Mouse (Mus musculus) midbrain, postnatal 0 days (tissue): ENCODE data around the gene Kctd20. TPM values are rescaled to one million over a fixed set of nuclear protein-coding genes. Genes with fewer than 3 reads are reported as not detected.

Source experiments
- ATAC-seq: fragments of 200-750 bp; cut with Nextera tagmentation; 2 replicates; pipeline ENCODE4 v1.8.0; 2017; ENCODE audit warnings: moderate number of reproducible peaks, mild to moderate bottlenecking, moderate TSS enrichment, moderate library complexity; ENCODE audit not compliant: low FRiP score
- DNase-seq: peaks from one replicate; pipeline ENCODE4 v3.0.0-alpha.2; 2015; ENCODE audit warnings: low spot score
- H3K27ac ChIP-seq: fragments of 300-500 bp; sonication (generic); 2 replicates; pipeline ENCODE4 v1.5.1; 2014; ENCODE audit warnings: low read depth, mild to moderate bottlenecking, low read length, mixed read lengths
- H3K27me3 ChIP-seq: fragments of 300-500 bp; sonication (generic); 2 replicates; pipeline ENCODE4 v1.6.1; 2014; ENCODE audit warnings: low read length, control low read depth, mixed read lengths; ENCODE audit not compliant: insufficient read depth
- H3K36me3 ChIP-seq: fragments of 300-500 bp; sonication (generic); 2 replicates; pipeline ENCODE4 v1.6.1; 2014; ENCODE audit warnings: low read length, control low read depth, mixed read lengths; ENCODE audit not compliant: insufficient read depth
- H3K4me1 ChIP-seq: fragments of 300-500 bp; sonication (generic); 2 replicates; pipeline ENCODE4 v1.6.1; 2014; ENCODE audit warnings: mild to moderate bottlenecking, control low read depth, antibody characterized with exemption, low read length, mixed read lengths; ENCODE audit not compliant: insufficient read depth
- H3K4me2 ChIP-seq: fragments of 300-500 bp; sonication (generic); 2 replicates; pipeline ENCODE4 v1.6.1; 2014; ENCODE audit warnings: low read depth, mild to moderate bottlenecking, low read length, mixed read lengths; ENCODE audit not compliant: poor library complexity, severe bottlenecking
- H3K4me3 ChIP-seq: fragments of 300-500 bp; sonication (generic); 2 replicates; pipeline ENCODE4 v1.5.1; 2014; ENCODE audit warnings: low read depth, mild to moderate bottlenecking, low read length, moderate library complexity
- H3K9ac ChIP-seq: fragments of 300-500 bp; sonication (generic); replicated peaks from 2 replicates; pipeline ENCODE4 v1.6.1; 2014; ENCODE audit warnings: mild to moderate bottlenecking, low read length, moderate library complexity, mixed read lengths; ENCODE audit not compliant: poor library complexity, severe bottlenecking
- H3K9me3 ChIP-seq: fragments of 300-500 bp; sonication (generic); 2 replicates; pipeline ENCODE4 v1.6.1; 2016; ENCODE audit warnings: low read length, control low read depth
- CTCF ChIP-seq: IDR thresholded peaks from 2 replicates; pipeline ENCODE4 v1.5.1; 2016; ENCODE audit warnings: antibody characterized with exemption, mild to moderate bottlenecking
- WGBS: fragments of 180-500 bp; shearing (Covaris S2); extraction: QIAGEN DNeasy Blood & Tissue Kit; methylation state at CpG from one replicate; pipeline ENCODE4 v1.1.7; 2014; 5-methylcytosine and 5-hydroxymethylcytosine counted together
- polyA plus RNA-seq: library from polyadenylated mRNA; unstranded; fragments of >200 nt; fragmentation: Nextera tagmentation; extraction: Ambion mirVana; gene quantifications from 2 replicates; pipeline ENCODE4 v1.2.1, GENCODE M21; 2015
- total RNA-seq: library from RNA; depleted of rRNA; stranded (reverse); fragments of >200 nt; gene quantifications from 2 replicates; pipeline ENCODE4 v1.2.3, GENCODE M21; 2014

Gene Kctd20
- total and polyA plus RNA-seq, 2 experiments from 2014 or later: 60.0 to 63.8 TPM

DNA sequence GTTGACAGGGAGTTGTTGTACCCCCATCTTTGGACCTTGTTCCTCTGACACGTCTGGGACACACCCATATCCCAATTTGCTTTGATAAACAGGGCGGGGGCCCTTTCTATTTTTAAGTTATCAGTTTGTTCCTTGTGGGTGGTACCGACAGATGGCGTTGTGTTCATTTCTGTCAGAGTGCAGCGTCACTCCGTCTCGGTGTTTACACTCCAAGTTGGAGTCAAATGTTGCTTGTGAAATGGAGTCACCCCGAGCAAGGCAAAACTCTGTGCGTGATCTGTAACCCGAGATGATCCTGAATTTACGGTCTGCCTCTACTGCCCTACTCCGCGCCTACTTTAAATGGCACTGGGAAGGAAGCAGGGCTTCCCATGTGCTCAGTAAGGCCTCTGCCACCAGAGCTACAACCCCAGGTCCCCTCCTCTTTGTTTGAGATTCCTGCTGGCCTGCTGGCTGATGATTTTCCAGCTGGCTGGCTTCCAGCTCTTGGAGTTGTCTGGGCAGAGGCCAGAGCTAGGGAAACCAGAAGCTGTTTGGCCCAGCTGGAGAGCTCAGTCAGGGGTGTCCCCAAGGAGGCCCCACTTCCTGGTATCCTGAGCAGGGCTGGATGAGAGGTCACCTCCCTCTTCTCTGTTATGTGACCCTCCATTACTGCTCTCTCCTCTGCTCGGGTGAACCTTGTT, 21.2 kb upstream of the Kctd20 start:
- Histone ChIP-seq H3K4me1 (no peaks in the 10 kb centered on the region), H3K4me2 (no peak overlapping the region), H3K27ac (no peak overlapping the region; the same call in 1 of the 2 replicates), H3K27me3 (no peaks in the 10 kb centered on the region), H3K4me3 (no peak overlapping the region), H3K9ac (no peak overlapping the region), H3K9me3 (no peaks in the 10 kb centered on the region), H3K36me3 (no peaks in the 10 kb centered on the region)
- ATAC-seq (no peak), DNase-seq (peak; percentile 70)
- TF ChIP-seq CTCF: peak; percentile 42
- WGBS: 27% methylated on average over 14 of the region's 14 CpGs

DNA sequence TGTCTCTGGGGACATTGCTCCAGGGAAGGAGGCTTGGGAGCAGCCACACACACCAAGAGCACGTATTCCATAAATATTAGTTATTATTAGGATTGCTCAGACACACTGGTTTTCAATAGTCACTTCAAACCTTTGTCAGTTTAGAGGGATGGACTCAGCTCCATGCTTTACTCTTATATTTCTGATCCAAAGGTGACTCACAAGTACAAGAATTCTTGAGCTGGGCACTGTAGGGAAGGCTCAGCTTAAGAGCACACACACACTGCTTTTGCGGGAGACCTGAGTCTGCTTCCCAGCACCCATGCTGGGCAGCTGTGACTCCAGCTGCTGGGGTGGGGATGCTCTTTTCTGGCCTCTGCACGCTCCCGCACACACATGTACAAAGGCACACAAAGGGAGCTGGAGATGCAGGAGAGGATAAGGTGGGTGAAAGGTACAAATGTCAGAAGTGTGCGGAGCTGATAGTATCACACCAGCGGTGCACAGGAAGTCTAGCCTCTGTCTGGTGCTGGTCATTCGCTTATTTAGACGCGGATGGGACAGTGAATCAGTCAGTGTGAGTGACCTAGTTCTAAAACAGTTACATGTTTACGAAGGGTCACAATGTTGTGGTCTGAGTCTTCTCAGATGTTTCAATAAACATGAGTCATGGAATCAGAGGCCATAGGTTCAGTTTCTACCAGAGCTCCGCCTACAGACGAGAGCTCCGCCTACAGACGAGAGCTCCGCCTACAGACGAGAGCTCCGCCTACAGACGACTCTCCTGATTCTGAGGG, 20.1 kb upstream of the Kctd20 start:
- Histone ChIP-seq H3K27me3 (no peaks in the 10 kb centered on the region), H3K9ac (no peak overlapping the region), H3K36me3 (no peaks in the 10 kb centered on the region), H3K4me3 (no peak overlapping the region), H3K4me2 (no peak overlapping the region), H3K9me3 (no peaks in the 10 kb centered on the region), H3K4me1 (no peaks in the 10 kb centered on the region), H3K27ac (no peak overlapping the region)
- DNase-seq (no peak), ATAC-seq (no peak)
- no peak for TF ChIP-seq CTCF
- WGBS: 86% methylated on average over 18 of the region's 18 CpGs

DNA sequence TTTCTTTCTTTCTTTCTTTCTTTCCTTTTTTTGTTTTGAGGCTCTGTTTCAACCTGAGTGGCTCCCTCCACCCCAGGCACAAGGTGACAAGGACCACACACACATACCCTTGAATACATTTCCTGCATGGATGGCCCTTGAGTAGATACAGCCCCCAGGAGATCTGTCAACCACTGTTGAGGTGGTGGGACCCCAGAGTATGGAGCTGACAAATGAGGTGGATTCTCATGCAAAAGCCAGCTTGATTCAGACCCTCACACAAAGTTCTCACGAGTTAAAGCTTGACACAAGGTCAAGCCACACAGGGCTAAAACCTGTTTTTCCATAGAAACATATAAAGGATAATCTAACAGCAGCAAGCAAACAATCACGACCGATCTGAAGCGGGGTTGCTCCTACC, 19.5 kb upstream of the Kctd20 start:
- H3K36me3 ChIP-seq: no peaks in the 10 kb centered on the region
- no peak for ATAC-seq
- no peaks in the 10 kb centered on the region for H3K4me1 ChIP-seq
- no peak for DNase-seq
- H3K27me3 ChIP-seq: no peaks in the 10 kb centered on the region
- no peak overlapping the region for H3K4me3 ChIP-seq
- no peak overlapping the region for H3K27ac ChIP-seq
- WGBS: 89% methylated on average over 4 of the region's 4 CpGs
- no peak for TF ChIP-seq CTCF
- H3K4me2 ChIP-seq: no peak overlapping the region
- no peaks in the 10 kb centered on the region for H3K9me3 ChIP-seq
- no peak overlapping the region for H3K9ac ChIP-seq

DNA sequence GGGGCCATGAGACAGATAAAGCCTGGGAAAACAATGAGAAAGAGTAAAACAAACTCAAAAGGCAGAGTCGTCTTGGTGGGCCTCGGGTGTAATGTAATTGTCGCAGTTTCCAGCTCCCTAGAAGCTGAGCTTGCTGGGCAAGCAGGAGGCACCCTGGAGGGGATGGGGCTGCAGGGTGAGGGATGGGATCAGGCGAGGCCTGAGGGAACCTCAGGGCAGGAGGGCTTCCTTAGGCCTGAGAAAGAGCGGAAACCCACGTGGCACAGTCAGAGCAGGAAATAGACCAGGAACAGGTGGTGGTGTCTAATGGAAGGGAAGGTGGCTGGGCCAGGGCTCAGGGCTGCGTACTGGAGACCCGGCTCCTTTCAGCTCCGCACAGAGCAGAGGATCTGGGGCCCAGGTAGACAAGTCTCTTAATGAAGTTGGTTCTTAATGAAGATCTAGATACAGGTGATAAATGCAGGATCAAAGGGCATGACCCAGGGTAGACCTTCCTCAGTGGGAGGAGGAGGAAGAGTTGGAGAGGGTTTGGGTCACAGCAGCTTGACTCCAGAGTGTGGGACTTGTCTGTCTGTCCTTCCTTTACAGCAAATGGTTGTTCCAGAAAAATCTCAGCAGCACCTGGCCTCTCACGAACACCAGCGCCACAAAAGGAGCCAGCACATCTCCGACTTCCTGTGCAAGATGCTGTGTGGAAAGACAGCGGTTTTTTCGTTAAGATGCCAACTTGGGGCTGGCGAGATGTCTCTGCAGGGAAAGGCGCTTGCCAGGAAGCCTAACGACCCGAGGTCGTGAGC, 17.4 kb upstream of the Kctd20 start:
- WGBS: 74% methylated on average over 19 of the region's 19 CpGs
- H3K4me3 ChIP-seq: no peak overlapping the region

DNA sequence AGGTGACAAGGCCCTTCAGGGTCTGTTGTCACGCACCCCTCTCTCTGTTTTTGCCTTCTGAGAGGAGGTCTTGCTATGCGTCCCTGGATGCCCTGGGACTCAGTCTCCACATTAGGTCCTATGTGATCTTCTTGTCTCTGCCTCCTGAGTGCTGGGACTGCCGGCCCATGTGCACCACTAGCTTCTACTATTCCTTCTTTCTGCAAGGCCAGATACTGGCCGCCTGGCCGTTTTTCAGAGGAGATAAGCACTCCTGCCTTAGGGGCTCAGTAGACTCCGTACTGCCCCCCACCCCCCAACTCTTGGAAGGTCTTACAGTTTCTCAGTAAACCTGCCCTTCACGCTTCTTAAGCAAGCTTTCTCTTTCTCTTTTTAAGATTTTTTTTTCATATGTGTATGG, 15.6 kb upstream of the Kctd20 start:
- ATAC-seq (no peak), DNase-seq (no peak)
- Histone ChIP-seq H3K9ac (no peak overlapping the region), H3K36me3 (no peaks in the 10 kb centered on the region), H3K4me2 (no peak overlapping the region), H3K27ac (no peak overlapping the region), H3K4me1 (no peaks in the 10 kb centered on the region), H3K27me3 (no peaks in the 10 kb centered on the region), H3K4me3 (no peak overlapping the region), H3K9me3 (no peaks in the 10 kb centered on the region)
- WGBS: 91% methylated on average over 7 of the region's 7 CpGs
- no peak for TF ChIP-seq CTCF

More for the DNA sequence above, 17.4 kb upstream of the Kctd20 start:
- H3K9ac ChIP-seq: no peak overlapping the region
- H3K4me2 ChIP-seq: no peak overlapping the region
- H3K9me3 ChIP-seq: no peaks in the 10 kb centered on the region
- H3K27ac ChIP-seq: no peak overlapping the region
- no peaks in the 10 kb centered on the region for H3K27me3 ChIP-seq
- no peak for DNase-seq
- ATAC-seq: no peak
- no peak for TF ChIP-seq CTCF
- no peaks in the 10 kb centered on the region for H3K4me1 ChIP-seq
- H3K36me3 ChIP-seq: no peaks in the 10 kb centered on the region
